Mouse (Mus musculus) lung, postnatal 36 days (tissue): ENCODE results near the gene H2-T23.

Source experiments
- DNase-seq: peaks from one replicate; pipeline ENCODE4 v3.0.0; 2022; ENCODE audit warnings: mixed read lengths

The H2-T23 gene

DNA sequence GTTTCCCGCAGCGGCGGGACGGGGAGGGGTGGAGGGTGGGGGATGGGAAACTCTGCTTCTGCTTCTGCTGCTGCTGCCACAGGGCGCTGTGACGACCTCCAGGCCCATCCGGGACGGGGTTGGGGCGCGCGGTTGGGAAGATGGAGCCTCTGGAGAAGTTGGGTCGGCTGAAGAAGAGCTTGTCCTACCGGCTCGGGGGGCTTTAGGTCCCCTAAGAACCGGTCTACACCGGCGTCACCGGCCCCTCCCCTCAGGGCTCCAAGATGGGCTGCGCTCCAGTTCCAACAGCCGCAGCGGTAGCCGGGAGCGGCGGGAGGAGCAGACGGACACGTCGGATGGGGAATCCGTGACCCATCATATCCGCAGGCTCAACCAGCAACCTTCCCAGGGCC, 52.3 kb downstream of the H2-T23 start:
- DNase-seq: peak; percentile 51
